Mouse (Mus musculus) kidney, embryonic 14.5 days (tissue): ENCODE data around the gene Ankrd45. TPM values are rescaled to one million over a fixed set of nuclear protein-coding genes. Genes with fewer than 3 reads are reported as not detected.
"Not testable (repeated sequence)": the region's sequence is repeated elsewhere in the genome, so short reads cannot be mapped to it uniquely, and the experiment has no call there.

Experiments
- ATAC-seq: fragments of 200-750 bp; cut with Nextera tagmentation; 2 replicates; pipeline ENCODE4 v1.8.0; 2017; ENCODE audit warnings: moderate number of reproducible peaks, mild to moderate bottlenecking, moderate TSS enrichment, moderate library complexity; ENCODE audit not compliant: low FRiP score, low TSS enrichment
- H3K27ac ChIP-seq: fragments of 300-500 bp; sonication (generic); 2 replicates; pipeline ENCODE4 v1.5.1; 2014; ENCODE audit warnings: low read depth, mild to moderate bottlenecking, low read length, moderate library complexity, mixed read lengths
- H3K27me3 ChIP-seq: fragments of 300-500 bp; sonication (generic); 2 replicates; pipeline ENCODE4 v1.6.1; 2014; ENCODE audit warnings: mild to moderate bottlenecking, low read length; ENCODE audit not compliant: control insufficient read depth, insufficient read depth
- H3K36me3 ChIP-seq: fragments of 300-500 bp; sonication (generic); 2 replicates; pipeline ENCODE4 v1.6.1; 2014; ENCODE audit warnings: low read length, mixed read lengths; ENCODE audit not compliant: control insufficient read depth, insufficient read depth
- H3K4me1 ChIP-seq: fragments of 300-500 bp; sonication (generic); 2 replicates; pipeline ENCODE4 v1.6.1; 2014; ENCODE audit warnings: low read length, mixed read lengths; ENCODE audit not compliant: control insufficient read depth, insufficient read depth
- H3K4me2 ChIP-seq: fragments of 300-500 bp; sonication (generic); replicated peaks from 2 replicates; pipeline ENCODE4 v1.6.1; 2014; ENCODE audit warnings: low read depth, mild to moderate bottlenecking, low read length
- H3K4me3 ChIP-seq: fragments of 300-500 bp; sonication (generic); 2 replicates; pipeline ENCODE4 v1.5.1; 2014; ENCODE audit warnings: mild to moderate bottlenecking, low read length
- H3K9ac ChIP-seq: fragments of 300-500 bp; sonication (generic); 2 replicates; pipeline ENCODE4 v1.6.1; 2014; ENCODE audit warnings: low read depth, mild to moderate bottlenecking, low read length, moderate library complexity
- H3K9me3 ChIP-seq: fragments of 300-500 bp; sonication (generic); 2 replicates; pipeline ENCODE4 v1.6.1; 2016; ENCODE audit warnings: low read length; ENCODE audit not compliant: control insufficient read depth
- WGBS: fragments of 180-500 bp; shearing (Covaris S2); extraction: QIAGEN DNeasy Blood & Tissue Kit; methylation state at CpG from one replicate; pipeline ENCODE4 v1.1.7; 2014; 5-methylcytosine and 5-hydroxymethylcytosine counted together
- polyA plus RNA-seq: library from polyadenylated mRNA; unstranded; fragments of >200 nt; fragmentation: Nextera tagmentation; extraction: Ambion mirVana; gene quantifications from 2 replicates; pipeline ENCODE4 v1.2.1, GENCODE M21; 2014

Ankrd45 gene
- polyA plus RNA-seq, 1 experiment from 2014 or later = 5.9 TPM

GRCm38 (mm10) chr1:161139496-161139895 is 3.0 kb upstream of the Ankrd45 start:
- H3K27ac ChIP-seq = no peak overlapping the region
- ATAC-seq = no peak
- 84% methylated on average over 2 of the region's 2 CpGs for WGBS
- H3K9me3 ChIP-seq = no peaks in the 10 kb centered on the region
- H3K36me3 ChIP-seq = no peaks in the 10 kb centered on the region
- H3K4me1 ChIP-seq = no peaks in the 10 kb centered on the region
- H3K4me3 ChIP-seq = no peak overlapping the region
- H3K9ac ChIP-seq = no peak overlapping the region
- H3K4me2 ChIP-seq = no peak overlapping the region
- H3K27me3 ChIP-seq = no peaks in the 10 kb centered on the region

- Histone ChIP-seq H3K27ac (no peak overlapping the region), H3K4me1 (no peaks in the 10 kb centered on the region), H3K27me3 (no peaks in the 10 kb centered on the region), H3K36me3 (no peaks in the 10 kb centered on the region), H3K4me2 (no peak overlapping the region), H3K9me3 (no peaks in the 10 kb centered on the region), H3K4me3 (no peak overlapping the region), H3K9ac (no peak overlapping the region)
- no peak for ATAC-seq
- WGBS = 84% methylated on average over 9 of the region's 9 CpGs
These were observed 2.3 kb upstream of the Ankrd45 start for GRCm38 (mm10) chr1:161140026-161140762.

- H3K4me3 ChIP-seq = peak overlapping the region; percentile 38
These were observed 725 bp downstream of the Ankrd45 start for GRCm38 (mm10) chr1:161143216-161143615.

GRCm38 (mm10) chr1:161145611-161146010 is 3.1 kb downstream of the Ankrd45 start:
- ATAC-seq, H3K9ac ChIP-seq, H3K36me3 ChIP-seq, H3K4me3 ChIP-seq, H3K27ac ChIP-seq, H3K27me3 ChIP-seq, H3K4me2 ChIP-seq, H3K4me1 ChIP-seq, H3K9me3 ChIP-seq: not testable (repeated sequence)
- WGBS = 81% methylated on average over 8 of the region's 8 CpGs

More at GRCm38 (mm10) chr1:161143216-161143615, 725 bp downstream of the Ankrd45 start:
- 87% methylated on average over 7 of the region's 7 CpGs for WGBS
- H3K4me2 ChIP-seq = no peak overlapping the region; the same call in 1 of the 2 replicates
- no peaks in the 10 kb centered on the region for H3K27me3 ChIP-seq
- H3K36me3 ChIP-seq = no peaks in the 10 kb centered on the region
- ATAC-seq = no peak
- no peak overlapping the region for H3K27ac ChIP-seq
- no peaks in the 10 kb centered on the region for H3K4me1 ChIP-seq
- no peaks in the 10 kb centered on the region for H3K9me3 ChIP-seq
- H3K9ac ChIP-seq = no peak overlapping the region

GRCm38 (mm10) chr1:161147888-161148287 is 5.4 kb downstream of the Ankrd45 start:
- H3K4me2 ChIP-seq = no peak overlapping the region
- WGBS = 77% methylated on average over 2 of the region's 2 CpGs
- no peak for ATAC-seq
- H3K9me3 ChIP-seq = no peaks in the 10 kb centered on the region
- no peak overlapping the region for H3K9ac ChIP-seq
- no peaks in the 10 kb centered on the region for H3K27me3 ChIP-seq
- no peaks in the 10 kb centered on the region for H3K4me1 ChIP-seq
- no peak overlapping the region for H3K27ac ChIP-seq
- H3K36me3 ChIP-seq = no peaks in the 10 kb centered on the region
- H3K4me3 ChIP-seq = no peak overlapping the region

GRCm38 (mm10) chr1:161151098-161151497 is 8.6 kb downstream of the Ankrd45 start:
- H3K36me3 ChIP-seq = no peaks in the 10 kb centered on the region
- no peak overlapping the region for H3K9ac ChIP-seq
- no peak overlapping the region for H3K27ac ChIP-seq
- ATAC-seq = no peak
- 75% methylated on average over 6 of the region's 6 CpGs for WGBS
- H3K27me3 ChIP-seq = no peaks in the 10 kb centered on the region
- no peak overlapping the region for H3K4me3 ChIP-seq
- H3K4me2 ChIP-seq = no peak overlapping the region
- no peaks in the 10 kb centered on the region for H3K9me3 ChIP-seq
- no peaks in the 10 kb centered on the region for H3K4me1 ChIP-seq

- no peak for ATAC-seq
- Histone ChIP-seq H3K27ac (no peak overlapping the region), H3K4me2 (no peak overlapping the region), H3K9ac (no peak overlapping the region), H3K27me3 (no peaks in the 10 kb centered on the region), H3K4me1 (no peaks in the 10 kb centered on the region), H3K9me3 (no peaks in the 10 kb centered on the region), H3K4me3 (no peak overlapping the region), H3K36me3 (no peaks in the 10 kb centered on the region)
- 88% methylated on average over 10 of the region's 10 CpGs for WGBS
These were observed 14.1 kb downstream of the Ankrd45 start for GRCm38 (mm10) chr1:161156546-161156945.

- Histone ChIP-seq H3K4me3 (no peak within 1 kb of the TSS), H3K4me1 (no peaks in the 10 kb centered on the region), H3K9ac (no peak within 1 kb of the TSS), H3K36me3 (no peaks in the 10 kb centered on the region), H3K27me3 (no peaks in the 10 kb centered on the region), H3K9me3 (no peaks in the 10 kb centered on the region), H3K27ac (no peak within 1 kb of the TSS), H3K4me2 (no peak within 1 kb of the TSS)
- WGBS = 90% methylated on average over 3 of the region's 3 CpGs
- ATAC-seq = no peak
These were observed 16.7 kb downstream of the Ankrd45 start, which contains the start of gene Tex50 for GRCm38 (mm10) chr1:161159214-161159613. Tex50 (minus strand) TSS chr1:161159314.

- H3K9me3 ChIP-seq = no peaks in the 10 kb centered on the region
- H3K36me3 ChIP-seq = no peaks in the 10 kb centered on the region
- 72% methylated on average over 4 of the region's 4 CpGs for WGBS
- no peak overlapping the region for H3K4me2 ChIP-seq
- no peaks in the 10 kb centered on the region for H3K4me1 ChIP-seq
- ATAC-seq = no peak
- no peaks in the 10 kb centered on the region for H3K27me3 ChIP-seq
- H3K27ac ChIP-seq = no peak overlapping the region
- no peak overlapping the region for H3K4me3 ChIP-seq
- H3K9ac ChIP-seq = no peak overlapping the region
These were observed 17.8 kb downstream of the Ankrd45 start for GRCm38 (mm10) chr1:161160266-161160665.
